ENCODE assay signal across 8 mouse cellular contexts in the genomic region with DNA sequence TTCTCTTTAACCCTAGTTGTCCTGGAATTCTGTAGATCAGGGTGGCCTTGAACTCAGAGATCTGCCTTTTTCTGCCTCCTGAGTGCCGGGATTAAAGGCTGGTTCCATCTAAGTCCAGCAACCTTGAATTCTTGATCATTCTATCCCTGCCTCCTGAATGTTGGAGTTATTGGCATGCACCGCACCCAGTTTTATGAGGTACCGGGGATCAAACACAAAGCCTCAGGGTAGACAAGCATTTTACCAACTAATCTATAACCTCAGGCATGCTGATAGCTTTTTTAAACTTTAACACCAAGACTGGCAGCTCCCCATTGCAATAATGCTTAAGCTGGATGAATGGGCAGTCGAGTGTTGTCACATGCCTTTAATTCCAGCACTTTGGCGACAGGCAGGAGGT. TPM values are rescaled to one million over a fixed set of nuclear protein-coding genes. Genes with fewer than 3 reads are reported as not detected.
DNase-seq lines count a peak whose midpoint lies in the region; ATAC-seq and TF ChIP-seq lines count a peak whose summit lies in the region.

No protein-coding gene starts in this region.

- H3K27ac ChIP-seq in liver, adult 2 months (replicated peaks; ENCODE audit: insufficient read depth, low read depth, low read length), result peak overlapping the region; percentile 15
- peak overlapping the region; percentile 63 for H3K27ac ChIP-seq in embryonic fibroblast, embryonic 13.5 days (ENCODE audit: insufficient read depth, low read length)
- peak overlapping the region; percentile 82 for H3K27ac ChIP-seq in liver, embryonic 13.5 days
- H3K27ac ChIP-seq in stomach, embryonic 15.5 days, result peak overlapping the region; percentile 81; the same call in 1 of the 2 replicates

- peak; percentile 48 for DNase-seq in liver, adult 2 months (ENCODE audit: extremely low read depth, low read depth, low spot score)
- no peak for DNase-seq in liver
- no peak for DNase-seq in liver, embryonic 13.5 days
- no peak for DNase-seq in spleen, adult 18-20 months
- DNase-seq in cerebellum, adult 8-10 months, result no peak

- ATAC-seq in liver, embryonic 13.5 days (ENCODE audit: low read depth), result no peak
- no peak for ATAC-seq in stomach, embryonic 15.5 days (ENCODE audit: insufficient read depth, low FRiP score, low read depth)
- no peak for ATAC-seq in CD4-positive, CD25-positive, alpha-beta regulatory T cell, adult 4 months

- TF ChIP-seq POLR2A in liver, adult 2 months (IDR thresholded peaks at IDR 0.05; ENCODE audit: extremely low read depth, insufficient read depth, low read length), result no peak
- TF ChIP-seq POLR2A in embryonic fibroblast, embryonic 13.5 days (IDR thresholded peaks at IDR 0.05; ENCODE audit: low read depth, low read length), result no peak

- 25% methylated on average over 5 of the region's 5 CpGs for WGBS in liver, adult 2 months
- WGBS in liver, embryonic 13.5 days (ENCODE audit: insufficient replicate concordance), result 51% methylated on average over 5 of the region's 5 CpGs
- 44% methylated on average over 5 of the region's 5 CpGs for WGBS in stomach, embryonic 15.5 days

- peaks cover 39% of the 10 kb centered on the region for H3K36me3 ChIP-seq in liver, adult 2 months (ENCODE audit: control insufficient read depth, insufficient read depth, low read length)
- H3K36me3 ChIP-seq in liver, embryonic 13.5 days, result peaks cover 63% of the 10 kb centered on the region
- peaks cover 38% of the 10 kb centered on the region for H3K36me3 ChIP-seq in stomach, embryonic 15.5 days

- H3K9me3 ChIP-seq in liver, embryonic 13.5 days (replicated peaks), result no peaks in the 10 kb centered on the region
- H3K9me3 ChIP-seq in stomach, embryonic 15.5 days, result no peaks in the 10 kb centered on the region

- peaks cover 12% of the 10 kb centered on the region; the same call in 1 of the 2 replicates for H3K79me2 ChIP-seq in liver, adult 2 months (ENCODE audit: control insufficient read depth, insufficient read depth, low read length)

- peaks cover 10% of the 10 kb centered on the region for H3K4me1 ChIP-seq in liver, adult 2 months (ENCODE audit: control insufficient read depth, insufficient read depth, low read length)
- no peaks in the 10 kb centered on the region for H3K4me1 ChIP-seq in embryonic fibroblast, embryonic 13.5 days (ENCODE audit: control insufficient read depth, insufficient read depth, low read length)
- H3K4me1 ChIP-seq in liver, embryonic 13.5 days (replicated peaks), result peaks cover 33% of the 10 kb centered on the region
- H3K4me1 ChIP-seq in stomach, embryonic 15.5 days, result peaks cover 12% of the 10 kb centered on the region

- H3K4me3 ChIP-seq in liver, adult 2 months (ENCODE audit: insufficient read depth, low read depth, low read length), result no peak overlapping the region
- peak overlapping the region; percentile 68; the same call in 1 of the 2 replicates for H3K4me3 ChIP-seq in embryonic fibroblast, embryonic 13.5 days (ENCODE audit: insufficient read depth, low read length)
- peak overlapping the region; percentile 75 for H3K4me3 ChIP-seq in liver, embryonic 13.5 days (replicated peaks)
- H3K4me3 ChIP-seq in stomach, embryonic 15.5 days (replicated peaks), result peak overlapping the region; percentile 88

- peak overlapping the region; percentile 87 for H3K4me2 ChIP-seq in liver, embryonic 13.5 days
- H3K4me2 ChIP-seq in stomach, embryonic 15.5 days, result peak overlapping the region; percentile 86

- H3K9ac ChIP-seq in liver, adult 2 months (ENCODE audit: low read depth, low read length), result no peak overlapping the region
- H3K9ac ChIP-seq in liver, embryonic 13.5 days, result peak overlapping the region; percentile 78
- H3K9ac ChIP-seq in stomach, embryonic 15.5 days, result 0 out of 2 replicates have a peak overlapping the region, but pooled peaks have one; percentile 70

- H3K27me3 ChIP-seq in liver, adult 2 months (ENCODE audit: control insufficient read depth, insufficient read depth, low read length), result no peaks in the 10 kb centered on the region
- H3K27me3 ChIP-seq in liver, embryonic 13.5 days, result no peaks in the 10 kb centered on the region
- H3K27me3 ChIP-seq in stomach, embryonic 15.5 days (replicated peaks), result no peaks in the 10 kb centered on the region

- TF ChIP-seq CTCF in liver, adult 2 months (IDR thresholded peaks at IDR 0.05; ENCODE audit: low read depth, low read length), result no peak
- TF ChIP-seq CTCF in embryonic fibroblast, embryonic 13.5 days (IDR thresholded peaks at IDR 0.05; ENCODE audit: borderline replicate concordance, insufficient read depth, low read length), result no peak

RNA-seq across cellular contexts. Expression of gene Abcf3, which starts 1.0 kb away (rescaled TPM):
- total RNA-seq in liver, adult 2 months (2014; rRNA removed), result 42.0 and 44.9 TPM in 2 replicates
- polyA plus RNA-seq in liver, adult 2 months (2012; rRNA removed), result 29.5 and 48.5 TPM in 2 replicates
- 50.9 and 53.2 TPM in 2 replicates for polyA plus RNA-seq in embryonic fibroblast, embryonic 13.5 days (2011; ENCODE audit: insufficient read length, low read depth, missing spikeins)
- 27.0 and 27.9 TPM in 2 replicates for polyA plus RNA-seq in liver, embryonic 13.5 days (2015; fragmentation: Nextera tagmentation; extraction: Ambion mirVana)
- 50.6 and 65.0 TPM in 2 replicates for polyA plus RNA-seq in stomach, embryonic 15.5 days (2015; fragmentation: Nextera tagmentation; extraction: Ambion mirVana)
- 10 to 100 TPM; 74.2 to 95.0 TPM for polyA plus RNA-seq in CD4-positive, CD25-positive, alpha-beta regulatory T cell, adult 4 months (2017; shearing (Covaris generic))

RNA-seq across cellular contexts. Expression of gene Ap2m1, which starts 12.1 kb away (rescaled TPM):
- 151 and 236 TPM in 2 replicates for total RNA-seq in liver, adult 2 months (2014; rRNA removed)
- 298 and 343 TPM in 2 replicates for polyA plus RNA-seq in liver, adult 2 months (2012; rRNA removed)
- polyA plus RNA-seq in embryonic fibroblast, embryonic 13.5 days (2011; ENCODE audit: insufficient read length, low read depth, missing spikeins), result 448 and 450 TPM in 2 replicates
- 413 and 466 TPM in 2 replicates for polyA plus RNA-seq in liver, embryonic 13.5 days (2015; fragmentation: Nextera tagmentation; extraction: Ambion mirVana)
- 518 and 580 TPM in 2 replicates for polyA plus RNA-seq in stomach, embryonic 15.5 days (2015; fragmentation: Nextera tagmentation; extraction: Ambion mirVana)
- polyA plus RNA-seq in CD4-positive, CD25-positive, alpha-beta regulatory T cell, adult 4 months (2017; shearing (Covaris generic)), result 100 to 1,000 TPM; 452 to 618 TPM

RNA-seq across cellular contexts. Expression of gene Dvl3, which starts 30.6 kb away (rescaled TPM):
- total RNA-seq in liver, adult 2 months (2014; rRNA removed), result 2.5 and 5.8 TPM in 2 replicates
- polyA plus RNA-seq in liver, adult 2 months (2012; rRNA removed), result 11.6 and 15.0 TPM in 2 replicates
- 51.4 and 57.3 TPM in 2 replicates for polyA plus RNA-seq in embryonic fibroblast, embryonic 13.5 days (2011; ENCODE audit: insufficient read length, low read depth, missing spikeins)
- polyA plus RNA-seq in liver, embryonic 13.5 days (2015; fragmentation: Nextera tagmentation; extraction: Ambion mirVana), result 3.7 and 4.8 TPM in 2 replicates
- 21.2 and 26.9 TPM in 2 replicates for polyA plus RNA-seq in stomach, embryonic 15.5 days (2015; fragmentation: Nextera tagmentation; extraction: Ambion mirVana)
- 10 to 100 TPM; 14.7 to 17.8 TPM for polyA plus RNA-seq in CD4-positive, CD25-positive, alpha-beta regulatory T cell, adult 4 months (2017; shearing (Covaris generic))

RNA-seq across cellular contexts. Expression of gene Vwa5b2, which starts 41.8 kb away (rescaled TPM):
- total RNA-seq in liver, adult 2 months (2014; rRNA removed), result not detected in 2 replicates
- not detected in 2 replicates for polyA plus RNA-seq in liver, adult 2 months (2012; rRNA removed)
- polyA plus RNA-seq in embryonic fibroblast, embryonic 13.5 days (2011; ENCODE audit: insufficient read length, low read depth, missing spikeins), result not detected in 2 replicates
- polyA plus RNA-seq in liver, embryonic 13.5 days (2015; fragmentation: Nextera tagmentation; extraction: Ambion mirVana), result 0.21 and 0.23 TPM in 2 replicates
- 5.5 and 7.3 TPM in 2 replicates for polyA plus RNA-seq in stomach, embryonic 15.5 days (2015; fragmentation: Nextera tagmentation; extraction: Ambion mirVana)
- under 1 TPM in 1 of 2 experiments, not detected in 1; 0.16 TPM for polyA plus RNA-seq in CD4-positive, CD25-positive, alpha-beta regulatory T cell, adult 4 months (2017; shearing (Covaris generic))

RNA-seq across cellular contexts. Expression of gene Eif2b5, which starts 48.8 kb away (rescaled TPM):
- 38.1 and 38.9 TPM in 2 replicates for total RNA-seq in liver, adult 2 months (2014; rRNA removed)
- polyA plus RNA-seq in liver, adult 2 months (2012; rRNA removed), result 19.2 and 19.3 TPM in 2 replicates
- polyA plus RNA-seq in embryonic fibroblast, embryonic 13.5 days (2011; ENCODE audit: insufficient read length, low read depth, missing spikeins), result 53.8 and 61.5 TPM in 2 replicates
- 71.1 and 75.5 TPM in 2 replicates for polyA plus RNA-seq in liver, embryonic 13.5 days (2015; fragmentation: Nextera tagmentation; extraction: Ambion mirVana)
- polyA plus RNA-seq in stomach, embryonic 15.5 days (2015; fragmentation: Nextera tagmentation; extraction: Ambion mirVana), result 90.2 and 95.0 TPM in 2 replicates
- polyA plus RNA-seq in CD4-positive, CD25-positive, alpha-beta regulatory T cell, adult 4 months (2017; shearing (Covaris generic)), result 10 to 100 TPM; 12.0 to 16.3 TPM

Comparison
In these comparisons a context has a peak if more than half of its experiments do, and no peak if none do; other contexts are left out.
1. H3K27ac ChIP-seq: peak in every context shown above with its lines; median percentile 82 in liver, embryonic 13.5 days; 81 in stomach, embryonic 15.5 days; 63 in embryonic fibroblast, embryonic 13.5 days; 15 in liver, adult 2 months.